Mouse (Mus musculus) 416B (cell line): Measurements from ENCODE around the gene Pou2f3.

Experiments used
- DNase-seq: peaks from one replicate; pipeline ENCODE4 v3.0.0; 2011; ENCODE audit warnings: low read depth

Gene Pou2f3

GRCm38 (mm10) chr9:43210190-43210682, at the start of gene Pou2f3:
Gene Pou2f3 (minus strand): TSS chr9:43210369.
- DNase-seq: no peak

DNA sequence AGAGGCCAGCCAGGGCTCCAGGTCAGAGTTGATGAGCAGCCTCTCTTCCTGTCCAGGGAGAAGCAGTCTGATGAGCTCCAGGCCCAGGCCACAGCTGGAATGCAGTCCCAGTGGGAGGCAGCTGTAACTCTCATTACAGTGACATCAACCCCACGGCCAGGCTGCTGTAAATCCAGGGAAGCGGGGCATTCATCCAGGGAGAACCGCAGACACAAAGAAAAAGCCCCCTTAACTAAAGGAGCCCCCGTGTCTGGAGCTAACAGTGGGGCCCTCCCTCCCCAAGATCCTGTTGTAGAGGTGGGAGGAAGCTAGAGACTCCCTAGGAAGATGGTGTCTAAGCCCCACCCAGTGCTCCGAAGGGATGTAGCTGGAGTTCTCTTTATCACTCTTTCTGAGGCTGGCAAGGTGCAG, 43.1 kb upstream of the Pou2f3 start:
- no peak for DNase-seq

GRCm38 (mm10) chr9:43252790-43253189, 42.6 kb upstream of the Pou2f3 start:
- DNase-seq: no peak

DNA sequence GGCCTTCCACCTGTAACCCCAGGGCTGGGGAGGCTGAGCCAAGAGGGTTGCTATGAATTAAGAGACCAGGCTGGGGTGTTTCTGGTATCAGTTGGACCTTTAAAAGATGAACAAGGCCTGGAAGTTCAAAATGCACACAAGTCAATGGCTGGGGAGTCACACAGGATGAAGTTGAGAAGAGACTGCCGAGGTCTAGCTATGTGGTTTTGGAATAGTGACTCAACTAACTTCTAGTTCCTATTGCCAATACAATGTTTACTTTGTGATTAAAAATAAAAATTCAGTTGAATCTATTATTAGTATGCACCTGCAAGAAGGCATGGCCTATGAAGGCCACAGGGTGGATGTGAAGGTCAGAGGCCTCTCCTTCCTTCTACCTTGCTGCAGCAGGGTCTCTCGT, 41.6 kb upstream of the Pou2f3 start:
- peak; percentile 80 for DNase-seq

DNA sequence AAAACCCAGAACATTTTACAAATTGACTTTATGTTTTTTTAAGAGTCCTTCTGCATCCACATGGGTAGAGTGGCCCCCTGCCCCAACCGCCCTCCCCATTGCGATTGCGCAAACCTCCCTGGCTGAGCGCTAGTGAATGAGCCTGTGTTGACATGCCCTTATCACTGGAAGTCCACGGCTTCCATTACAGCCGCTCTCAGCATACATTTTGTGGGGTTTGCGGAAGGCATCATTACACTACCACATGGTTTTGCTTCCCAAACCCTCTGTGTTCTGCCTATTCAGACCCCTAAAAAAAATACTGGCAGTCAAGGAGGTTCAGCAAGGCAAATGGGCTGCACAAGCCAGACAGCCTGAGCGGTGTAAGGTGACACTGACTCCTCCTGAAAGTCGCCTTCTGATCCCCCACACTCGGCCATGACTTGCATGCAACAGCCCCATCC, 36.6 kb upstream of the Pou2f3 start:
- peak; percentile 85 for DNase-seq

- peak; percentile 79 for DNase-seq
Measured at GRCm38 (mm10) chr9:43245801-43246570, 35.8 kb upstream of the Pou2f3 start.

DNA sequence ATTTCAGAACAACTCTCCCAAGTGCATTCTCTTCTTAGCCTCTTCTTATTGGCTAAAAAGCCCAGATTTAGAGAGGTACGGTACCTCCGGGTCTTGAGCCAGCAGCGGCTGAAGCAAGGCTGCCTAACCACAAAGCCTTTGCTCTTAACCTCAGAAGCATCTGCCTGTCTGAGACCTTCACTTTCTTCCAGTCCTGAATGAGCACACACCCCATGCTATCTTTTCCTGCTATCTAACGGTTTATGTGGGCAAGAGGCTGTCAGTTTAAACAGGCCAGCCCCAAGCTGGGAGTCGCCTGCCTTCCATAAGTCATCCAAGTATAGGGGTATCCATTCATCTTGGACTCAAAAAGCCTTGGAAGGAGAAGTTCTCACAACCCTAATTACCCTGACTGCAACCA, 32.3 kb upstream of the Pou2f3 start:
- DNase-seq: peak; percentile 96

DNA sequence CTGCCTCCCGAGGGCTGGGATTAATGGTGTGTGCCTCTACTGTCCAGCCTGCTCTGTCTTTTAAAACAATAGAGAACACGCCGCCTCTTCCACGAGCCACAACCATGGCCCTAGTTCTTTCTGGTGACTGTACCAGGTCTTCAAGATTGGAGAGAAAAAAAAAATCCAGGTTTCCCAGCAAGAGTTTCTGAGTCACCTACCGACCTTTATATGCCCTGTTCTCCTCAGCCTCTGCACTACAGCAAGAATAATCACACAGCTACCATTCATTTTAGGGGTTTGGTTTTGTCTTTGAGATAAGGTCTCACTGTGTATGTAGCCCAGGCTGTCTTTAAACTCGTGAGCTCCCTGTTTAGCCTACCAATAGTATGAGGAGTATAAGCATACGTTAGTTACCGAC, 31.8 kb upstream of the Pou2f3 start:
- no peak for DNase-seq

GRCm38 (mm10) chr9:43241291-43241690, 31.1 kb upstream of the Pou2f3 start:
- DNase-seq: no peak

- no peak for DNase-seq
Measured at GRCm38 (mm10) chr9:43240594-43240900, 30.4 kb upstream of the Pou2f3 start.

DNA sequence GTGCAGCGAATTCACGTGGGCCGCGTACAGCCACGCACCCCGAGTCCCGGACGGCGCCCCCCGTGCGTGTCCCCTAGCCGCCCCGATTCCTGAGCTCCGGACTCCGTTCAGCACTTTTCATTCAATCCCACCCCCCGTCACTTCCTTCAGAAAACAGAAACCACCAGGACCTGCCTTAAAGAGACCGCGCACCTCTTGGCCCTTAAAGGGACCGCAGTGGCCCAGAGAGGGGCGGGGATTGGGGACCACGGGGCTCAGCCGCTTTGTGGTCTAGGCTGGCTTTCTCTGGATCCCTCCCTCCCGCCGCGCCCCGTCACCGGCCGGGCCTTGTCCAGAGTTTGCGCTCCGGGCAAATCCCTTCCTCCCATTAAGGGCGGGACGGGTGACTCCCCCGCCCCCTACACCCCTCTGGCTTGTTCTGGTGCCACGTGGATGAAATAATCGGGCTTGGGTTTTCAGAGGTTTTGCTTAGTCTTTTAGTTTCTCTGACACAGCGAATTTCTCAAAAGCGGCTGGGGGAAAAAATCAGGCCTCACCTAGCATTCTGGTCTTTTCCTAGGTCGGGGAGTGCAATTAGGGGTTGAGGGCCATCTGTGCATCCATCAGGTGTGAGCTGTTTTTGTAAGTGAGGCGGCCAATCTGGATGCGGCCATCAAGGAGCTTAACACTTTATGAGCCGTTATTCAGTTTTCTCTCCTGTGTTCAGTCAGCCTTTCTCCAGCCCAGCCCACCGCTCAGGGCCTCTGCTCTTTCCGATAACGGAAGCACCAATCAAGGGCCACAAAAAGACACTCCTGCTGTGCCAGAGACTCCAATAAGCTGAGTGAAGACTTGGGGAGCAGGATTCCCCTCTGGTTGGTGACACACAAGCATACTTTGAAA, 29.8 kb upstream of the Pou2f3 start, which contains the start of gene Oaf:
Gene Oaf (minus strand): TSS at position 200 of the 882 bp plus-strand sequence.
- DNase-seq: no peak

DNA sequence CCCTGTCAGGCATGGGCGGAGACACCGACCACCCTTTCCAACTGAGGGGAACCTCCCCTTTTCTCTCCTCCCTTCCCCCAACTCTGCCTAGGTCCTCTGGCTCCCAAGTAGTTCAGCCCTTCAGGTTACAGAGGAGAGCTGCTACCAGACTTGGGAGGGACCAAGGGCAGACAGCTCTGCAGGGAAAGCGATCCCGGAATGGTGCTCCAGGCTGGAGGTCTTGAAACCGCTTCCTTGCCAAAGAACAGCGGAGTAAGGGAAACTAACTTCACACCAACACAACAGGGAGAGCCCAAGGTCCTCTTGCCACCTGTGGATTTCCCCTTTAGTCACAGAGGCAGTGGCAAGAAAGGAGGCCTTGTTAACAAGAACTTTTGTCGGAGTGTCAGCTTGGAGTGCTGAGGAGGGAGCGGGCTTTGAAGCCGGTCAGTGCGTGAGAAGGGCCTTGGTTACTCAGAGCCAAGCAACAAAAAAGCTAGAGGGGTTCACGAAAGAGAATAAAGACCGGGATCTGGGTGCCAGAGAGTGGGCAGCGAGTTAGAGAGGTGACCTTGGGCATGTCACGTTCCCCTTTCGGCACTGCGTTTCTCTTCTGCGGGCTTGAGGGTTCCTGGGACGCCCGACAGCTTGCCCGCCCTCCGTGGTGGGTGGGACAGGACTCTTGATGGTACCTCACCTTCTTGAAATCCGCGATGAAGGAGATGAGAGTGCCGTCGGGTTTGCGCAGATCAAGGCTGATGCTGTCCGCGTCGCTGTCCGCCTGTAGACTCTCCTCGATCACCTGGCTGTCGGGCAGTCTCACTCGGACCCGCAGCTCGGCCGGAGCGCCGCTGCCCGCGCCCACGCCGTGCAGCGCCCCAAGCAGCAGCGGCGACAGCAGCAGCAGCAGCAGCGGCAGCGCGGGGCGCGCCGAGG, 28.7 kb upstream of the Pou2f3 start:
- DNase-seq: no peak

DNA sequence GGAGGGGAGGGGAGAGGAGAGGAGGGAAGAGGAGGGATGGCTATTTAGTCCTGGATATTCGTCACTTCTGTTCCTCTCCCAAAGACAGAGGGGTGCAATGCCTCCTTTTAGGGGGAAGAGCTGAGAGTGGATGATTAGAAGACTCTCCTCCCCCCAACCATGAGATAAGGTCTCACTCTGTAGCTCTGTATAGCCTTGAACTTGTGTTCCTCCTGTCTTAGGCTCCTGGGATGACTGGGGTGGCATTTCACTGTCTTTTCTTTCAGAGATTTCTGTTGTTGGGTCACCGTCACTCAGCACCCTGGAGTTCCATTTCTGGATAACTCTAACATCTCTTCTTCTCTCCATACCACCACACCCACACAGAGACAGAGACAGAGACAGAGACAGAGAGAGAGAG, 28.0 kb upstream of the Pou2f3 start:
- no peak for DNase-seq

GRCm38 (mm10) chr9:43237111-43237775, 27.1 kb upstream of the Pou2f3 start:
- DNase-seq: no peak

DNA sequence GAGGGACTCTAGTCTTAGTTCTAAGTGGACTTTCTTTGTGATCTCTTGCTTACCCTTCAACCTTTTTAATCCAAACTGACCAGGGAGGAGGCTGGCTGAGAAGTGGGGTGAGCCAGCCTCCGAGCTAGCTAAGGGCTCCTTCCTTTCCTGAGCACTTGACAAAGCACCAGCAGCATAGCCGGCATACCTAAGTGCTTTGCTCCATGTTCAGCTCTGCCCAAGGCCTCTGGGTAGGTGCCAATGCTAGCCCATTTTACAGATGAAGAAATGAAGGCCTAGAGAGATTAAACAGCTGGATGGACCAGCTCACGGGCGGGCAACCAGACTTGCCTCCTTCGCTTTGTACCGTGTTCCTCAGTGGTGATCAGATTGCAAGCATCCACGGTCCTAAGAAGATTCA, 26.4 kb upstream of the Pou2f3 start:
- DNase-seq: no peak

DNA sequence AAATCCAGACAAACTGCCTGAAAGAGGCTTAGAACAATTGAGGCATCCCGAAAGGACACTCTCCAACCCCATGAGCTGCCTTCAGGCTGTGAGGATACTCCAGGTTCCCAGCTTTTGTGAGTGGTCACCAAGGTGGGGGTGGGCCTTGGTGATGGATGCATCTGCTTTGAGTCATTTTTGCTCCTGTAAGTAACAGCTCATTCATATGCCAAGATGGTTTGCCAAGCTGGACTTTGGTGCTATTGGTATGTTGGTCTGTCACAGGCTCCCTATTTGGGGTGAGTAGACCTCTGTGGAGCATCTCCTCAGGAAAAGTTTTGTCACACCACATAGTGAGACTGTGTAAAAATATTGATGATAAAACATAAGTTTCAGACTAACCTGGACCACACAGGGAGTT, 25.9 kb upstream of the Pou2f3 start:
- no peak for DNase-seq

GRCm38 (mm10) chr9:43235336-43235735, 25.2 kb upstream of the Pou2f3 start:
- DNase-seq: no peak

DNA sequence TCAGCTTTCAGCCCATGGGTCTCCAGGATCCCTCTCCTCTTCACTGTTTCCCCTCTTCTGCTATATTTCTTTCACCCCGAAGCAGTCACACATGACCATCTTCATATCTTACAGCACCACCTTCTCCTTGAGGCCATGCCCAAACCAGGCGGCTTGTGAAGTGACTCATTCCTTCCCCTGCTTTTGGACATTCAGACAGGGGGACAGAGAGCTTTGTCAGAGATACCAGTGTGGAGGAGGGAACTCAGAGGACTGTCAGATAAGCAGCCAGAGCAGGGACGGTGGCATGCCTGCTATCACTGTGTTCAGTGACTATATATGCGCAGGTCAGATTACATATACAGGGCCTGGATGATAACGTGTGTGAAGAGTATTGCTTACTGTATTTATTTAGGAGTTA, 24.3 kb upstream of the Pou2f3 start:
- DNase-seq: peak; percentile 98

- no peak for DNase-seq
Measured at GRCm38 (mm10) chr9:43233515-43233914, 23.3 kb upstream of the Pou2f3 start.

- DNase-seq: no peak
Measured at GRCm38 (mm10) chr9:43233044-43233443, 22.9 kb upstream of the Pou2f3 start.

DNA sequence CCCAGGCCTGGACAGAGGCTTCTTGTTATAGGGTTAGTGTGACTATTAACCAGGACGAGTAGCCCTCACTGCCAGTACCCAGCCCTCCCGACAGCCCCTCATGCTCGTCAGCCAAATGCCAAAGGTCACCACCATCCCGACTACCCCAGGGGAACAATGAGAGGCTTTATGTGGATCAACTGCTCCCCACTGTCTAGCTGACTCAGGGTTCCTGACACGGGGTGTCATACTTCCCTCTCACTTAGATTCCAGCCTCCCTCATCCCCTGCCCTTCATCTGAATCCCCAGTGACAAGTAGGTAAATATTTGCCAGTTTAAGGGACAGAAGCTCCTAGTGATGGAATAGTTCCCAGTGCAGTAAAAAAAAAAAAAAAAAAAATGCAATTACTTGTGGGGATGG, 22.1 kb upstream of the Pou2f3 start:
- no peak for DNase-seq
